Mouse (Mus musculus): ENCODE results near the gene Lsm2.
"Not testable (repeated sequence)": the region's sequence is repeated elsewhere in the genome, so short reads cannot be mapped to it uniquely, and the experiment has no call there.

Gene Lsm2

DNA sequence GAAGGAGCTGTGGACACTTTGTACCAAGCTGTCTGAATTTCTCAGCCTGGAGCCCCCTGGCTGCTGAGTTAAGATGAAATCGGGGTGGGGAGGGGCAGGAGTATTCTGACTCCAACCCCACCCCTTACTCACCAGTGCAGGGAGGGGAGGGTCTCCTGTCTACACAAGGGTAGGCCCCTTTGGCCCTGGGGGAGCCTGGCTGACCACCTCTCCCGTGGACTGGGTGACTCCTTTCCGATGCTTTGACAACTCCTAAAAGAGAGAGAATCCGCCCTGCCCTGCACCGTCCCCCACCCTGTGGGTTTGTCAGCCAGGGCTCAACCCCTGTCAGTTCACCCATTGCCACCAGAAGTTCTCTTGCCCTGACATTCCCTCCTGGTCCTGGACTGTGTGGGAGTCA lies 44.5 kb downstream of the Lsm2 start:
- intact Hi-C loops (cut with DNase I) = loop anchor here (10.0 kb wide), 1 partner anchor 209 kb away; the partner anchor contains the start of genes Atp6v1g2 and Nfkbil1

DNA sequence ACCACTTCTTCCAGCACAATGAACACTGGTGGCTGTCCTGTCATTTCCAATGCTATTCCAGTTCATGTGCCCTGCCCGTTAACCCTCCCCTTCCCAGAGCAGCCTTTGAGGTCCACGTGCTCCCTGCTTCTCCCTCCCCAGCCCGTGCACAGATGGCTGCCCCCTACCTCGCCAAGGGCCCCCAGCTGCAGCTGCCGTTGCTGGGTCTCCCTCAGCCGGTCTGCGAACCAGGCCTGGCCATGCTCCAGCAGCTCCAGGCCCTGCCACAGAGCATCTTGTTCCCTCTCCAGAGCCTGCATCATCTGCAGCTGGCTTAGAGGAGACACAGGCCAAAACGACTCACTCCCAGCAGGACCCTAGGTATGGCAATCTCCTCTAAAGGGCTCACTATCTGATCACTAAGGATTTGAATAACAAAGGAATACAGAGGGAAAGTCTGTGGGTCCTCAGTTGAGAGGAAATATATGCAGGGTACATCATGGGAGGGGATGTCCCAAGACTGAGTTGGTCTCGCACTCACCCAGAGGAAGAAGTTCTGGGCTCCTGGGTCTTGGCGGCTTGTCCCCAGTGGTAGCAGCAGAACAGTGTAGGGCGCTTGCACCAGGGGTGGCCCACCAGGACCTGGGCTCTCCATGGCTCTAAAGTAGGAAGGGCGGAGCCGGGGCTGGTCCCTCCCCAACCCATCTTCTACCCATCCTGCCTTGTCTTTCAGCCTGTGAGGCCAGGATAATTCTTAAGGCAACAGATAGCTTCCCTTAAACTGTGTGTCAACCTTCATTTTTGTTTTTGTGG lies 45.8 kb downstream of the Lsm2 start, which contains the start of gene Sapcd1:
TSS of gene Sapcd1 (minus strand) at position 740 of the 792 bp plus-strand sequence.
- intact Hi-C loops (cut with DNase I) = loop anchor here (10.0 kb wide), 1 partner anchor 207 kb away; the partner anchor contains the start of genes Atp6v1g2 and Nfkbil1

DNA sequence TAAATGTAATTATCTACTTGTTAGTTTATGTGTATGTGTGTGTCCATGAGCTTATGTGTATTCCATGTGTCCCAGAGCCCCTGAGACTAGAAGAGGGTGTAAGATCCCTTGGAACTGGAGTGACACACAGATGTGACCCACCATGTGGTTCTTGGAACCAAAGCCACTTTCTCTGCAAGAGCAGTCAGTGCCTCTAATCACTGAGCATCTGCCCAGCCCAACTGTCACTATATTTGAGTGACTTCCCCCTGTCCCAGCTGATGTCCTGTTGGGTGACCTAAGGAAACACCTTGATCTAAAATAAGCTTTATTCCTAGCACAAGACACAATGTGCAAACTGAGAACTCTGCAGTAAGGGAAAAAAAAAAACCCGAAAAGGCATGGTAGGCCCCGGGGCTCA lies 46.7 kb downstream of the Lsm2 start:
- intact Hi-C loops (cut with DNase I) = loop anchor here (10.0 kb wide), 1 partner anchor 206 kb away; the partner anchor contains the start of genes Atp6v1g2 and Nfkbil1

DNA sequence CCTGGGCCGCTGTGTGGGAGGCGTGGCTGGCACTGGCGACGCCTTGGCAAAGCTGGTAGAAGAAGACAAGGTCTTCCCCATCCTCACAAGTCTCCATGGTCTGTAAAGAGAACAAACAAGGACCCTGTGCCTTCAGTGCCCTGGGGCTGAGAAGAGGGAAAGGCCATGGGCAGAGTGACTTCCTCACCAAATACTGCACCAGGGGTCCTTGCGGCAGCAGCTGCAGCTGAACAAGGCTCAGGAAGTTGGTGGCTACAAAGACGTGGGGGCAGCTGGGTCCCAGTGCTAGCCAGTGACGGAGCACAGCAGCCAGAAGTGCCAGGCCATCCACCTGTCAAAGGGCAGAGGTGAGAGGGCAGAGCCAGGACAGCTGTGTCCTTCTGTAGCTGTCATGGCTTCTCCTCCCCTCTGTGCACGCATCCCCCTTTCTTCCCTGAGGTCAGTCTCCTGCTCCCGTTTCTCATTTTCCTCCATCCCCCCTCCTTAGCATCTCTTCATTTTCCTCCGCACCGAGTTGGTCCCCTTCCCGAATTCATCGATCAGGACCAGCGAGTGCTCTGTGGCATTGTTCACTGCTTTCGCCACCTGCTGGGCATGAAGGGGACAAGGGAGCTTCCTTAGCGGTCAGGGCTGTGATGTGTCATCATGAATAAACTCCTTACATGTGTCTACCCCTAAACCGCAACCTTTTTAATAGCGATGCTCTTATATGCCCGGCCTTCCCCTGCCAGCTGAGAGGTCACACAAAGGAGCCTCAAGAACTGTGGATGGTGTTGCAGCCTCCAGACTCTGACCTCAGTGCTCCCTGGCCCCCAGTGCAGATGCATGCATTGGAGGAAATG lies 48.2 kb downstream of the Lsm2 start:
- intact Hi-C loops (cut with DNase I) = loop anchor here (10.0 kb wide), 1 partner anchor 205 kb away; the partner anchor contains the start of genes Atp6v1g2 and Nfkbil1

DNA sequence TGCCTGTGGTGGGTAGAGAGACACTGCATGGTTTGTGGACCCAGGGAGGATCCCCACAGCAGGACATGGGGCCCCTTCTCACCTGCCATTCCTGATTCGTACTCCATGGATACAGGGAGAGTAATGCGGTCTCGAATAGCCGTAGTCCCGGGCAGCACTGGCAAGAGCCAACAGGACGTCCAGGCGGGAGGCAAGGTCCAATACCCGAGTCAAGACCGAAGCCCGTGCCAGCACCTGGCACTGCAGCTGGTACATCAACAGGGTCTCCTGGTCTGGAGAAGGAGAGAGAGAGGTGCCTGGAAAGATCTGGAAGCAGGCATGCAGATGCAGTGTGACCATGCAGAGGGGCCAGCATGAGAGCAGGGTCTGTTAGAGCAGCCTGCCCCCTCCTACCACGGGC lies 49.6 kb downstream of the Lsm2 start:
- intact Hi-C loops (cut with DNase I) = no loop called here

DNA sequence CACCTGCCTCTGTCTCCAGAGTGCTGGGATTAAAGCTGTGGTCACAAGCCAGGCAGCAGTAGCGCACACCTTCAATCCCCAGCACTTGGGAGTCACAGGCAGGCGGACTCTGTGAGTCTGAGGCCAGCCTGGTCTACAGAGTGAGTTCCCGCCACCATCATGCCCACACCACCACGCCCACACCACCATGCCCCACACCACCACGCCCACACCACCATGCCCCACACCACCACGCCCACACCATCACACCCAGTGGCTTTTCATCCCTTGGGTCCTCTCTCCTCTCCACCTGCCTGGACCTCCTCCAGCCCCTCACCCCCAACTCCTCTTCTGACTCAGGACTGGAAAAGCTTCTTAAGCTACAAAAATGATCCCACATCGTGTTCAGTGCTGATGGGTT lies 50.2 kb downstream of the Lsm2 start:
- intact Hi-C loops (cut with DNase I) = no loop called here

DNA sequence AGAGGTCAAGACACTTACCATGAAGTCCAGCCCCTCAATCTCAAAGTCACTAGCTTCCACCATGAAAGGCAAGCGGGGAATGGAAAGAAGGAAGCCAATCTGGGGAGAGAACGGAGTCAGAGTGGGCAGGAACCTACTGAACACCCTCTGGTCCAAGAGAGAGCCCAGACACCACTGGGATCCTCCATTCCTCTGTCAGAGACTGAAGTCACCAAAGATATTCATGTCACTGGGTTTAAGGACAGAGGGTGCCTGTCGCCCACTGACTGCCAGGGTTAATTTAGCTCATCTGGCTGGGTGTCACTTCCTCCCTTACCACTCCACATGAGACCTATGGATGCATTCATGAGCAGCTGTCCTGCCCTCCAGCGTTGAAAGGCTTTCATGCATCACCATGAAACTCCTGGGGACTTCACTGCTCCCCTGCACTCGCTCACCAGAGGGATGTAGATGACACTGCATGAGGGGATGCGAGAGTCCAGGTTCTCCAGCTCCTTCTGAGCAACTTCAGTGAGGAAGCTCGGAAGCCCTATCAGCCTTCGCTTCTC lies 50.7 kb downstream of the Lsm2 start:
- intact Hi-C loops (cut with DNase I) = no loop called here

DNA sequence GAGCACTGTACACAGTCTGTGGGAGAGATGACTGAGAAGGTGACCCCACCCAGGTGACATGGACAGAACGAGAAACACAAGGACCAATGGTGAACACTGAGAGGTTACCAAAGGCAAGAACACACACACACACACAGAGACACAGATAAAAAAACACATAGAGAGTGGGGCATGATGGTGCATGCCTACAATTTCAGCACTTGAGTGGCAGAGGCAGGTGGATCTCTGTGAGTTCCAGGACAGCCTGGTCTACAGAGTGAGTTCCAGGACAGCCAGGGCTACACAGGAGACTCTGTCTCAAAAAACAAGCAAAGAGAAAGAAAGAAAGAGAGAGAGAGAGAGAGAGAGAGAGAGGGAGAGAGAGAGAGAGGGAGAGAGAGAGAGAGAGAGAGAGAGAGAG lies 52.0 kb downstream of the Lsm2 start:
- intact Hi-C loops (cut with DNase I) = not testable (repeated sequence)

DNA sequence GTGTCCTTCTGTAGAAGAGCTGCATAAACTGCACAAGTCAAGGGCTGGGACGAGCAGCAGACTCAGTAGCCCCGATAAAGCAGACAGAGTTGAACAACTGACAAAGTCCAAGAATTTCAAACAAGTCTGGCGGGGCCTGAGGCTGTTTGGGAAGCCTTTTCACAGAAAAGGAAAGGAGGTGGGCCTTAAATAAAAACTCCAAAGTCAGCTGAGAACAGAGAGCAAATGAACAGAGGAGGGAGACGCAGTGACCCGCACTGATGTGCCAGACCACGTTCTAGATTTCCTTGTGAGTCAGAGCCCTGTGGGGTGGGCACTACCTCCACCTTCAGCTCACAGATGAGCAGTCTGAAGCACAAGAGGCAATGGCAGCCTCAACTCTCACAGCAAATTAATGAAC lies 53.2 kb downstream of the Lsm2 start:
- intact Hi-C loops (cut with DNase I) = no loop called here

Data from adrenal gland (tissue).